Mouse (Mus musculus) kidney, postnatal 36 days (tissue): ENCODE measurements at regions not wholly inside any gene's neighbourhood (a gene's known extent, or its start where the extent isn't known, plus 50 kb on each side); places are given as distances from the start of the nearest gene placed in this dataset.
"Not testable (repeated sequence)": the region's sequence is repeated elsewhere in the genome, so short reads cannot be mapped to it uniquely, and the experiment has no call there.

Experiments used
- DNase-seq, 2 experiments: peaks; one replicate each; pipeline ENCODE4 v3.0.0; 2021 to 2022; ENCODE audit warnings: mixed read lengths in 2 of 2

DNA sequence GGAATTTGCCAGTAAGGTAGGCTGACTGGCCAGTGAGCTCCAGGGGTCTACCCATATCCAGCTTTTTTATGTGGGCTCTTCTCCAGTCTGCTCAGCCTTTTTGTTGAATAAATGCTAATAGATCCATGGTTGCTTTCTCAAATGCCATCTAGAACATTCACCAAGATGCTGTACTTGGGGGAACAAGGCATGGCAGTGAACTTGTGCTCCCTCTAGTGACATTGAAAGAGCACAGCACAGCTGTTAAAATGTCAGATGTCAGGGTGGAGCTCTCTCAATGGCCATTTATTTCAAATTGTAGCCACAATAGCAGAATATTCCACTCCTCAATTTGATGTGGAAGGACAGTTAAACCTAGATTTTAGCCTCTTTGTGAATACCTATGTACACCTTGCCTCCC lies 86.3 kb downstream of the Kcnk1 start:
- peak; percentile 13 to 14 for DNase-seq

DNA sequence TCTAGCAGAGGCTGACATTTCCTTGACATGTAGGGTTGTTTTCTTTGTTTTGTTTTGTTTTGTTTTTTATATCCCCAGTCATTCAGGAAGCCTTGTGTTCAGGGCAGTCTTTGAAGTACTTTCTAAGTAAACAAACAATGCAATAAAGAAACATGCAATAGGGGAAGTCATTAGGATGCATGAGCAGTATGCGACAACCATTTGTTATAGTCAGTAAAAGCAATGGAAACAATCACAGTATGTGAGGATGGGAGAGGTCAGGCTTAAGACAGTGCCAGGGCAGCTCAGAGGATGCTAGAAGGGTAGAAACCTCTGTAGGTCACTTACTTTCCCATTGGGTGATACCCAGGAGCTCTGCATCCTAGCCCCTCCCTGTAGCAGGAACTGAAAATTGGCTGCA lies 87.9 kb downstream of the Kcnk1 start:
- DNase-seq, result no peak

DNA sequence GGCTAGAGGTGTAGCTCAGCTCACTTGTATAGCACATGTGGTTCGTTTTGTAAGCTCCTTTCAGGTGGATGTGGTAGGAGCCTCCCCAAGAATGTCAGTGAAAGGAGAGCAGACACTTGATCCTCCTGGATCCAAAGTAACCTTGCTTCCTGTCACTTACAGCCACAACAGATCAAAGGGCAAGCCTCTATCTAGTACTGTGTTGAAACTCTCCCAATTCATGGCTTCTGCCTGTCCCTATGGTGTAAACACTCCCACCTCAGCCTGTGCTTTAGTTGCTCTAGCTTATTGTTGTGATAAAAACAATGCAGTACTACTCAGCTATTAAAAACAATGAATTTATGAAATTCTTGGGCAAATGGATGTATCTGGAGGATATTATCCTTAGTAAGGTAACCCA lies 95.8 kb downstream of the Kcnk1 start:
- no peak for DNase-seq

DNA sequence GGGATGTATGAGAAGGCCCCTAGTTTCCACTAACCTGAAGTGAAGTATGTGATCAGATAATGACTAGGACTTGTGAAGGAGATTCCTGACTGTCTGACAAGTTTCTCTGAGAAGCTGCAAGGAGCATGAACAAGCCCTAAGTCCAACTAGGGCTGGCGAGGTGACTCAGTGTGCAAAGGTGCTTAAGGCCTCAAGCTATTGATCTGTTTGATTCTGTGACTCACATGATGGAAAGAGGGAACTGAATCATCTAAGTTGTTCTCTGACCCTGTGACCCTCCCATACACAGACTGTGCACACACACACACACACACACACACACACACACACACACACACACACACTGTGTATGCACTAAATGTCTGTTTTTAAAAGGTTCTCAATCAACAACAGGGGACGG lies 99.0 kb downstream of the Kcnk1 start:
- DNase-seq, result no peak

DNA sequence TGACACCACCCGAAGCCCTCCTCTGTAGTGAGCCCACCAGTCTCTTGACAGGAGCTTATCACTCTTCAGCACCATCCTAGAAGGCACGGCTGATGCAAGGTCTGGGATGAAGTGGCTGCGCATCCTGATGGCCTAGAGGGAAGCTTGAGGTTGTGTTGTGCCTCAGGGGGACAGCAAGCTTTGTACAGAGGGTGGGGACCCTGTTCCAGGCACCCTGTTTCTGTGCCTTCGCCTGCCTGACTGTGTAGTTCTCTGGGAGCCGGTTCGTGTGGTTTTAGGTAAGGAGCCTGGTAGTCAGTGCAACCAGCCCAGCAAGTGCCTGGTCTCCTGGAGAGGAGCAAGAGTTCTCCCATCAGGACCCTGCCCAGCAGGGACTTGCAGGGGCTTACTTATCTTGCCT lies 101.1 kb downstream of the Kcnk1 start:
- DNase-seq, result no peak

DNA sequence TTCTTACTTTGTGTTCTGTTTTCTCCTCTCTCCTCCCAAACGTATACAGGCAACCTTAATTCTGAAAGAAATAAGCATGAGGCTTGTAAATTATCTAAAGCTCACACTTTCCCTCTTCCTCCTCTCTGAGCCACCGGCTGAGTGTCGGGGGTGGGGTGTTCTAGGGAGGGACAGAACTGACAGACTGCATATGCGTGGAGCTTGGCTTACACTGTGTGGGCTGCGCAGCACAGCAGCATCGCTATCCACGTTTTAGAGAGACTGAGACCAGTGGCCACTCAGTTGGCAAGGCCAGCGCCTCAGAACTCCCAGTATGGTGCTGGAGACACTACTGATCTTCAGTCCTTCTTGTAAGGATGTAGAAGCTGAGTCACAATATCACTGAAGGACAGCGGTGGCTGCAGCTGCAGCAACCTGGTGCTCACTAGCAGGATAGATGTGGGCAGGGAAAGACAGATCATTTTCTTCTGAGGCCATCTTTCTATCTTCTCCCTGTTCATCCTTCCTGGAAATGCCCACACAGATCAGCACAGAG lies 101.7 kb downstream of the Kcnk1 start:
- DNase-seq, result no peak

DNA sequence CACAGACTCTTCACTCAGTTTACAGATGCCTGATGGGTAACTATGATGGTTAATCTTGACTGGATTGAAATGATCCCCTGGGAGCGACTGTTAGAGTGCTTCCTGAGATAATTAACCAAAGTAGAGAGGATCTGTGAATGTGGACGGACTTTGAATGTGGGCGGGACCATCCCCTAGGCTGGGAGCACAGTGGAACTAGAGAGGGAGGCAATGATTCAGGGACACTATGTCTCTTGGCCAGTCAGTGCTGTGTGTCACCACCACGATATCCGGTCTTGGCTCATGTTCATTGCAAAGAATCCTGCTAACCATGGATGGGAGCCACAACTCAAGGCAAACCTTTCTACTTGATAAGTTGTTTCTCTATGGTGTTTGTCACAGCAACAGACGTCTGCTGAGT lies 103.9 kb downstream of the Kcnk1 start:
- peak; percentile 39 to 74 for DNase-seq

DNA sequence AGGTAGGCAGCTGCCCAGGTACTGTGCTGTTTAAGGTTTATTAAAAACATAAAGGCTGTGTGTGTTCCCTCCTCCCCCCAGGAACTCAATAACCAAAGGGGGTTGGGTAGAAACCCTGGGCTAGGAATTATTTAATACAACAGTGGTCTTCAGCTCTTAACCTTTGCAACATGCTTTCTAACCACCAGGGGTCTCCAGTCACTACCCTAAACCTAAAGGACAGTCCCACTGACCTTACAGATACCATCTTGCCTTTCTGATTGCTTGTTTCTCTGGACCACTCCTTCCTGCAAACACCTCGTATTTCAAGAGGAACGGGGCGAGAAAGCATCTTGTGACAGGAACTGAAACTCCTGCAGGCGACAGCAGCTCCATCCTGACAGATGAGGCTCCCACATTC lies 104.9 kb downstream of the Kcnk1 start:
- DNase-seq, result no peak

DNA sequence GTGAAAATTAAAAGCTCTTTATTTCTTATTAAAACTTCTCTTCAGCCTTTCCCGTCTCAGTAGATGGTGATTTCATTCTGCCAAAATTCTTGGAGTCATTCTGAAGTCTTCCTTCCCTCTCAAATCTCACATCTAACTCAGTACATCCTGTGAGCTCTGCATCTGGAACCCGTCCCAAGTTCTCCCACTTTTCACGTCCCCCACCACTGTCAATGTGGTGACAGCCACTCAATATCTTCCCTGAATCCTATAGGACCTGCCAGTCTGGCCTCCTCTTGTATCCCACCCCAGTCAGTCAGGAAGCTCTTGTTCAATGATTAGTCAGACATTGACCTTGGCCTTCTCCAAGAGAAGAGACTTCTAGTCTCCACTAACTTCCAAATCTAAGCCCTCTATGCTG lies 110.1 kb downstream of the Kcnk1 start:
- DNase-seq, result no peak

DNA sequence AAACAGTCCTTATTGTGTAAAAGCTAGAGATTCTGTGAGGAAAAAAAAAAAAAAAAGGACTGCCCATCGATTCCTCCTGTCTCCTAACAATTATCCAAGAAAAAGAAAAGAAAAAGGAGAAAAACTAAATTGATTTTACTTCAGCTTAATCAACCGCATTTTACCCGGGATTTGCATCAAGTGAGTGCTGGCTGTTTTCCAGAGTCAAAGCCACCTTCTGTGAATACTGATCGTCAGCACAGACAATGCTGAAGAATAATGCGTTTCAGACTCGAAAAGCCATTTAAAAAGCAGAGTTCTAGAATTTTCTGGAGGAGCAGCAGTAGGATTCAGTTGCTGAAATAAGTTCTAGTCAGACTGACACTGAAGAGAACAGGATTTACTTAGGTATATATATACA lies 131.1 kb downstream of the Kcnk1 start:
- DNase-seq, result no peak

DNA sequence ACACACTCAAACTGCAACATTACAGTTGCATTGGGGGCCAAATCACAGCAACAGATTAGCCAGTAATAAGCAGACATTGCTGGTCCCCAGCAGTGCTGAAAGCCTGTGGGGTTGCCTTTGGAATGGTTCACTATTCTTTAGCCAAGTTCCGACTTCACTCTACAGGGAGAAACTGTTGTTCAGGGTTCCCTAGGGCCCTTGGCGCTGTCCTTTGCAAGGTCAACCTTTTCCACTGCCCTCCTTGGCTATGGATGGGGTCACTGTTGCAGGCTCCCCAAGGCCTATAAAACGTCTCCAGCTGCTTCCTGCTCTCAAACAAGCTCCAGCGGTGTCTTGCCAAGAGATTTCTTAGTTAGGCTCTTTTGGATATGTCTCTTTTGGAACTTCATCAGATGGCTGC lies 137.1 kb downstream of the Kcnk1 start:
- peak; percentile 48 to 51 for DNase-seq

DNA sequence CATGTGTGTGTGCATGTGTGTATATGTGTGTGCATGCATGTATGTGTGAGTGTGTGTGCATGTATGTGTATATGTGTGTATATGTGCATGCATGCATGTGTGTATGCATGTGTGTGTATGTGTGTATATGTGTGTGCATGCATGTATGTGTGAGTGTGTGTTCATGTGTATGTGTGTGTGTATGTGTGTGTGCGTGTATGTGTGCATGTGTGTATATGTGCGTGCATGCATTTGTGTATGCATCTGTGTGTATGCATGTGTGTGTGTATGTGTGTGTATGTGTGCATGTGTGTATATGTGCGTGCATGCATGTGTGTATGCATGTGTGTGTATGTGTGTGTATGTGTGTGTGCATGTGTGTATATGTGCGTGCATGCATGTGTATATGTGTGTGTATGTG lies 137.9 kb downstream of the Kcnk1 start:
- DNase-seq, result not testable (repeated sequence)

DNA sequence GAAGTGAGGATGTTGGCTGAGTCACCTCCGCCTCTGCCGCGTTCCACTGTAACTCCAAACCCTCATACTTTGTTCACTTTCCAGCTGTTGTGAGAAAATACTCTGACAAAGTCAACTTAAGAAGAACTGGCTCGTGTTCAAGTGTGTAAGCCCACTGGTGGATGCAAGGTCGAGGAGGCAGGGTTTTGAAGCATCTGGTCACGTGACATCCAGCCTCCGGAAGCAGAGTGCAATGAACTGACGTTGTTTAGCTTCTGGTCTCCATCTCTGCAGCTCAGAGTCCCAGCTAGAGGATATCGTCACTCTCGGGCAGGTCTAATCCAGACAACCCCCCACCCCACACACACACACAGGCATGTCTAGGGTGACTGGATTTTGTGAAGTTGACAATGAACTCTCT lies 140.1 kb downstream of the Kcnk1 start:
- DNase-seq, result no peak

DNA sequence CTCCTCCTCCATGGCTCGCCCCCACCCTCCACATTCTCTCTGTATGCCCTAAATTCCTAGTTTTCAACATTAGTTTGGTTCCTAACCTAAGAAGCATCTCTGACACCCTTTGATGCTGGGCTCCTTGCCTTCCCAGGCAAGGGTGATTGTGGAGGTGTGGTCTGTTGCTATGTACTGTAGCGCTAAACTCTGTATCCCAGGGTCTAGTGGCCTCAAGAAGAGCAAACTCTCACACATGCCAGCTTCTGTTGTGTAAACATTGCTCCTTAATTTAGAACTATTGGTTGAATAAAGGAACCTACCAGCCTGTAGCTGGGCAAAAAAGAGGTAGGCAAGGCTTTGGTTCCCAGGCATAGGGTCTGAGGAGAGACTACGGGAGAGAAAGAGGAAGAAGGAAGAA lies 140.6 kb downstream of the Kcnk1 start:
- no peak for DNase-seq

DNA sequence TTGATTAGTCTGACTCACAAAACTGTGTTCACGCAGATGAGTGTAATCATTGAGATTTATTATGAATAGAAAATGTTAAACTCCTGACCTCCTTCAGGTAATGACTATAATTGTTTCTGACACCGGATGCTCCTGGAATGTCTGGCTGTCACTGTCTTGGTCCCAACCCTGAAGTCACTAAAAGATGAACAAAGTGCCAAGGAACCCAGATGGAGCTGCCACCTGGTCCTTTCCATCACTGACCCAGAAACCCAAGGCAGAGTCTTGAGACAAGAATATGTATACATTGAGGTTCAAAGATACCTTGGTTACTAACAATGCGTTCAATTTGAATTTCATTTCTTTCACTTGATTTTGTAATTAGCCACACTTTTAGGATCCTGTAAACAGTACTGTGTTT lies 142.0 kb downstream of the Kcnk1 start:
- DNase-seq, result no peak

DNA sequence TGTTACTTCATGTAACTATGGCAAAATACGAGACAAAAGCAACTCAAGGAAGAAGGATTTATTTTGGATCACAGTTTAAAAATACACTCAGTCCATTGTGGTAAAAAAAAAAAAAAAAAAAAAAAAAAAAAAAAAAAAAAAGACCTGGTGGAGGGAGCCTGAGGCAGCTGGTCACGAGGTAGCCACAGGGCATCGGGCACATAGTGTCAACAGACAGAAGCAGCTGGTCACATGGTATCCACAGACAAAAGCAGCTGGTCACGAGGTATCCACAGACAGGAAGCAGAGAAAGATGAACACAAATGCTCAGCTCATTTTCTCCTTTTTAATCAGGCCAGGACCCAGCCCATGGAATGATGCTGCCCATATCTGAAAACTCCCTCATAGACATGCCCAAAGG lies 142.5 kb downstream of the Kcnk1 start:
- no peak for DNase-seq

DNA sequence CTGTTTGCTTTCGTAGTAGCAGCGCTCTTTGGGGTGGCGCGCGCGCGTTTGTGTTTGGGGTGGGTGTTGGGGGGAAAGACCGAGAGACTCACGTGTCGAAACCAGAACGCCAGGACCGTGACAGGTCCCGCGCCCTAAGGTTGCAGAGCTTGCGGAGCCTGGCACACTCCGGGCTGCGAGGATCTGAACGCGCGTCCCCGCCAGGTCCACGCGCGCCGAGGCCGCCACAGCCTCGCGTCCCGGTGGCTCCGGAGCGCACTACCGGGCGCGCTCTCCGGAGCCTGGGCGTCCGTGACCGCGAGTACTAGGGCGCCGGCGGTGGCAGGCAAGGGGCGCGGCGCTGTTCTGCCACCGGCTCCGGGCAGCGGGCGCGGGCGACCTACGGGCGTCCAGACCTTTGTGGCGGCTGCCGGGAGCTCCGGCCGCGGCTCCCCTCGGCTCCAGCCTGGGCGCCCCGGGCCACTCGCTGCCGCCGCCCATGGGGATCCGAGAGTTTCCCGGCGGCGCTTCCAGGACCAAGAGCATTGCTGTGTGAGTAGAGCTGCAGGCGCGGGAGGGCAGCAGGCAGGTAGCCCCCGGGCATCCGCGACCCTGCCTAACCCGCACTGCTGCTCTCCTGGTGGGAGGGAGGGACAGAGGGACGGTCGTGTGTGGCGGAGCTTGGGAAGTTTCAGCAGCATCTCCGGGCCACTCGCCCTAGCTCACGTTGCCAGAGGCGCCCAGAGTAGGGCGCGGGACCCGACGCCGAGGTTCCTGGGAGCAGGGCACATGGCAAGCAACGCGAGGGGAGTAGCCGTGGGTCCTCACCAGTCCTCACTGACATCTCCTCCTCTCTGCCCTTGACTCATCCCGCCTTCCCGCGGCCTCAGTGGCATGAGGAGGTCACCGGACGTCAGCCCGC lies 143.9 kb downstream of the Kcnk1 start:
- peak; percentile 27 to 64 for DNase-seq

DNA sequence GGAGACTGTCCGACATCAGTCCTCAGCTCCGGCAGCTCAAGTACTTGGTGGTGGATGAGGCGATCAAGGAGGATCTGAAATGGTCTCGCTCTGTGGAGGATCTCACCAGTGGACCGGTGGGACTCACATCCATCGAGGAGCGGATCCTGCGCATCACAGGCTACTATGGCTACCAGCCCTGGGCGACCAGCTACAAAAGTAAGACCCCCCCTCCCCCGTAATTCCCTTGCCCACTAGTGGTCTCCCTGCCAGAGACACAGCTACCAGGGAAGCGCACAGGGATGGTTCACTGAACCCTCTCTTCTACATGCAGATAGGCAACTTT lies 144.5 kb downstream of the Kcnk1 start:
- DNase-seq, result no peak

DNA sequence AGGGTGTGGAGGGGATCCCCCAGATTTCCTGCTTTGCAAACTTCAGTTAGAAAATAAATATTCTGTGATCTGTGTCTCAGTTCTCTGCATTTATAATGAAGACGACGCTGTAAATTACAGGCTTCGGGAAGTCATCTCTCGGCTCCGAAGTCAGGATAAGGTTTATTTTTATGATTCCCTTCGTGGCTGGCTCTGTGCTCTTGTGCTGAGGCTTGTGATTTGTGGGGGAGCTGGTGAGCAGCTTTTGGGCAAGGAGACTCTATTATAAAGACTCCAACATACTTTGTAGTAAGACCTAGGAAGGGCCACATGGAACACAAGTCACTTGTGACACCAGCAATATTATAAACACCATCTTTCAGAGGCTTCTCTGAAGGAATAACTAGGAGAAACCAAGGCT lies 146.0 kb downstream of the Kcnk1 start:
- no peak for DNase-seq

DNA sequence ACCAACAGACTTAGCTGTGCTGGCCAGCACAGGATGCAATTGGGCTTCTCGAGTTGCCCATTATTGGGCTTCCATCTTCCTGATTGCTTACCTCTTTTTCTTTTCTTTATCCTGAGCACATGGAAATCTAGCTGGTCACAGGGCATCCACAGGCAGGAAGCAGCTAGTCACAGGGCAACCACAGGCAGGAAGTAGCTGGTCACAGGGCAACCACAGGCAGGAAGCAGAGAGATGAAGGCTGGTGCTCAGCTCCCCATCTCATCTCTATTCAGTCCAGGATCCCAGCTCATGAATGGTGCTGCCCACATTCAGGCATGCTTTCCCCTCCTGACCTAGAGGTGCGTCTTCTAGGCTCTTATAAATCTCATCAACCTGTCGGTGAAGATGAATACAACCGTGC lies 146.8 kb upstream of the Slc35f3 start:
- DNase-seq, result no peak

DNA sequence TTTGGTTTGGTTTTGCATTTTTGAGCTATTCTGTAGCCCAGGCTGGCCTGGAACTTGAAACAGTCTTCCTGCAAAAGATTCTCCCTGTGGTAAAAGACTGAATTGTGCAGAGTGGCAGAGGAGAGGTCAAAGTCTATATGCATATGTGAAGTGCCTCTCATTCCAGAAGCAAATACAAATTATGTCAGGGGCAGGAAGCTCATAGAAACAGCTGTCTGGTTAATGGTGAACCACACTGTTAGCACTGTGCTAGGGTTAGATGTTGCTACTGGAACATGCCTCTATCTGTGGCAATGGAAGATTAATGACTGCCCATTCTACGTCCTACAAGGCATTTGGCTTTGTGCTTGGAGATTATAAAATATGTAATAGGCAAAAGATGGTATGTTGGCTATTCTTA lies 144.4 kb upstream of the Slc35f3 start:
- peak in 1 of 2 experiments; percentile 57 for DNase-seq

DNA sequence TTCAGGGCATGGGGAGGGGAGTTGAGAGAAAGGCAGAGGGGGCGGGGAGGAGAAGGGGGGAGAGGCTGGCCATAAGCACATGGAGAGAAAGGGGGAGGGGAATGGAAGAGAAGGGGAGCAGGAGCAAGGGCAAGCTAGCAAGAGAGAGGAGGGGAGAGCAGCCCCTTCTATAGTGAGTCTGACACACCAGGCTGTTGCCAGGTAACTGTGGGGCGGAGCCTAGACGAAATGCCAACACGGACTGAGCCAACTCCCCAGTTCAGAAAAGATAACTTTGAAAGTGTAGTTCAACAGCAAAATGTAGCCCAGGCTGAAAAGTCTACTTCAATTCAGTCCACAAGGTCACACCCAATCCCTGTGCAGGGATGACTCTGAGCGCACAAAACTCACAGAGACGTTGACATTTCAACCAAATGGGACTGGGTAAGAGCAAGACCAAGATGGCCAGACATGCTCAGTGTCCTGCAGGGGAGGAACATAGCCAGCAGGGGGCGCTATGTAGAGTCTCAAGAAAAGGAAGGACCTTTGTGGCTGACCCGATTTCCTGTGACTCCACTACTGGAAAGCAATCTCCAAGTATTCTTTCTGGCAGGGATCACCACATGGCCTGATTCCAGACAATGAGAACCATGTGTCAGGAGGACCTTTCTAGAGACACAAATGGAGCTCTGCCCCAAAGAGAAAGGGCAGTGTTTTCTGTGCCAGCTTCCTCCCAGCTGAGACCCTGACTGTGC lies 140.7 kb upstream of the Slc35f3 start:
- peak; percentile 50 to 63 for DNase-seq

DNA sequence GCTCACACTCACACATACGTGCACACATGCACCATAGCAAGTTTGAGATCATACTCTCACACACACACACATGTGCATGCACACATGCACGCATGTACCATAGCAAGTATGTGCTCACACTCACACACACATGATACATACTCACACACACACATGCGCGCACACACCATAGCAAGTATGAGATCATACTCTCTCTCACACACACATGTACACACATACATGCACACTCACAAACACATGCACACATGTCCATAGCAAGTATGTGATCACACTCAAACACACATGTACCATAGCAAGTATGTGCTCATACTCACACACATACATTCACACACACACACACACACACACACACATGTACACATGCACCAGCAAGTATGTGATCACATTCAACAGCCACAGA lies 138.9 kb upstream of the Slc35f3 start:
- DNase-seq, result no peak

DNA sequence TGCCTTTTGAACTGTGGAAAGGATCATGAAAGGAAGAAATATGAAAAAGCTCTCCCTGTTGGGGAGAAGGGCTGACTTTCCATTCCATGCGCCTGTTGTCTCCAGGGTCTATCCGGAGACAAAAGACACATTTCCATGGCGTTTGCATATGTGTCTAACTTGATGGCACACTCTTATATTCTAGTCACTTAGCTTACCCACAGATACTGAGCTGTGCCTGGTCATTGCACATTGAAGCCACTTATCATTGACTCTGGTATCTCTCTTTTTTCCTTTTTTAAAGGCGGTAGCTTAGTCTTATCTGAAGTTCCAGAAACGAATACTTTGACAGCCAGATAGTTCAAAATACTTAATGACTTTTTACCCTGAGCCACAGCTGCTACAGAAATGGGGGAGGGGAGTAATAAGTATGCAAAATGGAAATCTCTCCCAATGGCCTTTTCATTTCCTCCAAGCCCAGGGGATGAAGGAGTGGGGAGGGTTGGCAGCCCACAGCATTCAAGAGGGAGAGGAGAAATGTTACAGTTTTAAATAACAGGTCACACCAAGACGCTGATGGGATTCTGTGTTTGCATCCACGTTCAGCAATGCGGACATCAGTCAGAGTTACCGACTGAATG lies 137.9 kb upstream of the Slc35f3 start:
- no peak for DNase-seq
